Comparison of ENCODE assay signal across 8 mouse cellular contexts in the genomic region with DNA sequence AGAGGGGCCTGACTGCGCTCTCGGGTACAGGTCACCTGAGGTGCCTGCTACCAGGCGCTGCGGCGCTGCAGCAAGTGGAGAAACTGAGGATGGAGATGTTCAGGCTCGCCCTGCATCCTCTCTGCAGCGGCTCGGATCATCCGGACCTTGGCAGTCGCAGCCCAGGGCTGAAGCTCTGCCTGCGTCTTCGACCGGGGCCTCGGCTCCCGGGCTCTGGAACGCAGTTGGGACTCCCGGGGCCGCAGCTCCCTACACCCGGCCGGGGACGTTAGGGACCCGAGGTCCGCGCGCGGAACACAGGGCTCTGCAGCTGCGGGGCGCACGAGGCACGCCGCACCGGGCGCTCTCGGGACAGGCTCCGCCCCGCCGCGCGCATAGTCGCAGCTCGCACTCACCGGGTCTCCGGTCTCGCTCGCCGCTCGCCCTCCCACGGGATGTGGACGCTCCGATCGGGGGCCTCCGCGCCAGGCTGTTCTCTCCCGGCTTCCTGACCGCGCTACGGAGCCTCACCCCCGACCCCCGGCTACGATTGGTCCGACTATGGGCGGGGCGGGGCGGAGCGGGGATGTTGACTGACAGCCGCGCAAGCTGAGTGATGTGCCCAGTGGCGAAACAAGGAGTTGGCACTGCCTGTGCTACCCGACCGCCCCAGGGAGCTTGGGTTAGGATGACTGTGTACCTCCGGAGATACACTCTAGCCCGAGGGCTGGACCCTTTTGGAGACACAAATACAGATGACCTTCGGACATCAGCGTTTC. TPM values are rescaled to one million over a fixed set of nuclear protein-coding genes. Genes with fewer than 3 reads are reported as not detected.
A peak's percentile ranks its signal among the peaks of the same experiment; 100 is the strongest.
DNase-seq lines count a peak whose midpoint lies in the region; ATAC-seq and TF ChIP-seq lines count a peak whose summit lies in the region.

Nxpe3 (minus strand) TSS at position 393 of the 758 bp plus-strand sequence.

- peak within 1 kb of the TSS; percentile 37; the same call in 1 of the 2 replicates for H3K9ac ChIP-seq in lung, postnatal 0 days (replicated peaks; ENCODE audit: low read depth)

- under 1% methylated on average over 74 of the region's 74 CpGs for WGBS in cerebellum, adult 2 months
- under 1% methylated on average over 74 of the region's 74 CpGs for WGBS in hindbrain, embryonic 10.5 days
- WGBS in lung, postnatal 0 days = 3% methylated on average over 55 of the region's 74 CpGs

- peak within 1 kb of the TSS; percentile 77 for H3K27ac ChIP-seq in cerebellum, adult 2 months (ENCODE audit: insufficient read depth, low read length)
- peak within 1 kb of the TSS; percentile 91 for H3K27ac ChIP-seq in hindbrain, embryonic 10.5 days
- H3K27ac ChIP-seq in lung, postnatal 0 days (ENCODE audit: low read length) = peak within 1 kb of the TSS; percentile 85

- peaks cover 5% of the 10 kb centered on the region for H3K36me3 ChIP-seq in hindbrain, embryonic 10.5 days
- H3K36me3 ChIP-seq in lung, postnatal 0 days (ENCODE audit: insufficient read depth, low read length) = no peaks in the 10 kb centered on the region

- TF ChIP-seq CTCF in cerebellum, adult 2 months (IDR thresholded peaks at IDR 0.05; ENCODE audit: borderline replicate concordance, insufficient read depth, low read depth, low read length) = no peak
- peak; percentile 17 for TF ChIP-seq CTCF in lung, postnatal 0 days (IDR thresholded peaks at IDR 0.05)

- peak; percentile 65 for DNase-seq in MEL-GATA-1-ER (ENCODE audit: extremely low read depth, low read depth)
- DNase-seq in cerebellum, adult 2 months = peak; percentile 89 to 91
- DNase-seq in forelimb bud, embryonic 11.5 days (ENCODE audit: low read depth, low spot score) = peak; percentile 75
- DNase-seq in hindbrain, embryonic 10.5 days (ENCODE audit: low spot score) = peak; percentile 94
- DNase-seq in layer of hippocampus, adult 9-11 months = peak; percentile 91
- DNase-seq in lung, postnatal 0 days (ENCODE audit: low spot score) = peak; percentile 91
- peak; percentile 62 for DNase-seq in ovary, postnatal 14 days (ENCODE audit: low spot score)
- DNase-seq in thymus, postnatal 14 days = peak; percentile 92

- H3K4me2 ChIP-seq in lung, postnatal 0 days (replicated peaks; ENCODE audit: low read depth, low read length) = peak within 1 kb of the TSS; percentile 85

- no peak for TF ChIP-seq EP300 in lung, postnatal 0 days (IDR thresholded peaks at IDR 0.05)

- peaks cover 6% of the 10 kb centered on the region; the same call in 1 of the 2 replicates for H3K4me1 ChIP-seq in cerebellum, adult 2 months (ENCODE audit: control insufficient read depth, insufficient read depth, low read length)
- H3K4me1 ChIP-seq in hindbrain, embryonic 10.5 days (replicated peaks) = peaks cover 20% of the 10 kb centered on the region
- H3K4me1 ChIP-seq in lung, postnatal 0 days (ENCODE audit: insufficient read depth, low read depth, low read length) = 0 out of 2 replicates have a peak, but pooled peaks cover 4% of the 10 kb centered on the region

- no peaks in the 10 kb centered on the region for H3K9me3 ChIP-seq in hindbrain, embryonic 10.5 days
- no peaks in the 10 kb centered on the region for H3K9me3 ChIP-seq in lung, postnatal 0 days (ENCODE audit: low read length)

- TF ChIP-seq POLR2A in cerebellum, adult 2 months (IDR thresholded peaks at IDR 0.05; ENCODE audit: borderline replicate concordance, insufficient read depth, low read length) = no peak; the same call in 1 of the 2 replicates

- H3K4me3 ChIP-seq in cerebellum, adult 2 months (replicated peaks; ENCODE audit: insufficient read depth, low read depth, low read length) = peak within 1 kb of the TSS; percentile 86
- H3K4me3 ChIP-seq in hindbrain, embryonic 10.5 days = peak within 1 kb of the TSS; percentile 84
- peak within 1 kb of the TSS; percentile 55 for H3K4me3 ChIP-seq in lung, postnatal 0 days (ENCODE audit: low read depth, low read length)

- peak; percentile 93 for ATAC-seq in lung, postnatal 0 days

- no peaks in the 10 kb centered on the region for H3K27me3 ChIP-seq in cerebellum, adult 2 months (ENCODE audit: control insufficient read depth, insufficient read depth, low read length)
- peaks cover 8% of the 10 kb centered on the region; the same call in 1 of the 2 replicates for H3K27me3 ChIP-seq in hindbrain, embryonic 10.5 days (ENCODE audit: insufficient read depth, poor library complexity, severe bottlenecking)
- H3K27me3 ChIP-seq in lung, postnatal 0 days (replicated peaks; ENCODE audit: insufficient read depth, low read length) = no peaks in the 10 kb centered on the region

RNA-seq across cellular contexts. Expression of gene Nxpe3, which starts in this region (rescaled TPM):
- 11.1 and 13.1 TPM in 2 replicates for polyA plus RNA-seq in cerebellum, adult 2 months (2012; rRNA removed)
- polyA plus RNA-seq in hindbrain, embryonic 10.5 days (2016; fragmentation: Nextera tagmentation; extraction: Ambion mirVana) = 0.77 TPM in 2 replicates
- polyA plus RNA-seq in lung, postnatal 0 days (2015; fragmentation: Nextera tagmentation; extraction: Ambion mirVana) = 0.47 and 0.71 TPM in 2 replicates

Comparison
In these comparisons a context has a peak if more than half of its experiments do, and no peak if none do; other contexts are left out.
1. Peak in every context shown above with its lines: DNase-seq, ATAC-seq, H3K4me3 ChIP-seq and H3K27ac ChIP-seq.
2. Peak in DNase-seq, H3K4me3 ChIP-seq and H3K27ac ChIP-seq in hindbrain, embryonic 10.5 days; RNA of the gene not detected or under 1 TPM.
3. Peak in DNase-seq, ATAC-seq, H3K4me3 ChIP-seq, H3K27ac ChIP-seq, H3K9ac ChIP-seq and H3K4me2 ChIP-seq in lung, postnatal 0 days; RNA of the gene not detected or under 1 TPM.